Mouse (Mus musculus): ENCODE data around the gene Proz. TPM values are rescaled to one million over a fixed set of nuclear protein-coding genes. Genes with fewer than 3 reads are reported as not detected.
"Not testable (repeated sequence)": the region's sequence is repeated elsewhere in the genome, so short reads cannot be mapped to it uniquely, and the experiment has no call there.

Gene Proz
- polyA plus RNA-seq, 1 experiment from 2014 or later, result 0.91 TPM

- Histone ChIP-seq H3K36me3 (ENCODE audit: control insufficient read depth, insufficient read depth, low read length) (no peaks in the 10 kb centered on the region), H3K4me3 (ENCODE audit: low read depth, low read length) (no peak overlapping the region), H3K4me2 (ENCODE audit: low read depth, low read length) (no peak overlapping the region), H3K4me1 (ENCODE audit: control insufficient read depth, insufficient read depth, low read length) (no peaks in the 10 kb centered on the region), H3K27me3 (ENCODE audit: control insufficient read depth, insufficient read depth, low read length) (no peaks in the 10 kb centered on the region), H3K9me3 (ENCODE audit: control insufficient read depth, low read length) (no peaks in the 10 kb centered on the region), H3K27ac (ENCODE audit: low read depth, low read length) (no peak overlapping the region), H3K9ac (replicated peaks; ENCODE audit: low read depth, low read length) (no peak overlapping the region)
- no peak for ATAC-seq (ENCODE audit: low read depth)
- WGBS, result 89% methylated on average over 6 of the region's 6 CpGs
Measured at GRCm38 (mm10) chr8:13039054-13039453, 21.7 kb upstream of the Proz start.

GRCm38 (mm10) chr8:13041459-13041858, 19.3 kb upstream of the Proz start:
- WGBS, result 82% methylated on average over 4 of the region's 4 CpGs
- Histone ChIP-seq H3K27ac (ENCODE audit: low read depth, low read length) (no peak overlapping the region), H3K4me1 (ENCODE audit: control insufficient read depth, insufficient read depth, low read length) (no peaks in the 10 kb centered on the region)

DNA sequence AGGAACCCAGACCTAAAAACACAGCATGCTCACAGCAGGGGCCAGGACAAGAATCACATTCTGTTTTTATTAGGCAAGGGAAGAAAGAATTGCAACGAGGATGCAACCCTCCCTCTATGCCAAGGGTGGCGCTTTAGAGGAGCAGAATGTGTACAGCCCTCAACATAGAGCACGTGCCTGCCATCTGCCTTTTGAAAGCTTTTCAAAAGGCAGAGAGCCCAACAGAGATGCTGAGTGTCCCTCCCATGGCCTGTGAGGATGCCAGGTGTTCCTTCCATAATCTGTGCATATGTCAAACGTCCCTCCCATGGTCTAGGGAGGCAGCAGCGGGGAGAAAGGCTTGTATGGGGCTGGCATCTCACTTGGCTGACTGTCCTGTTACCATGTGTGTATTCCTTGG, 13.1 kb upstream of the Proz start:
- 51% methylated on average over 5 of the region's 5 CpGs for WGBS
- Histone ChIP-seq H3K27me3 (ENCODE audit: control insufficient read depth, insufficient read depth, low read length) (no peaks in the 10 kb centered on the region), H3K27ac (ENCODE audit: low read depth, low read length) (no peak overlapping the region), H3K9me3 (ENCODE audit: control insufficient read depth, low read length) (no peaks in the 10 kb centered on the region), H3K4me1 (ENCODE audit: control insufficient read depth, insufficient read depth, low read length) (no peaks in the 10 kb centered on the region), H3K4me3 (ENCODE audit: low read depth, low read length) (no peak overlapping the region), H3K4me2 (ENCODE audit: low read depth, low read length) (no peak overlapping the region), H3K9ac (replicated peaks; ENCODE audit: low read depth, low read length) (no peak overlapping the region), H3K36me3 (ENCODE audit: control insufficient read depth, insufficient read depth, low read length) (no peaks in the 10 kb centered on the region)
- ATAC-seq (ENCODE audit: low read depth), result no peak

More at GRCm38 (mm10) chr8:13041459-13041858, 19.3 kb upstream of the Proz start:
- no peaks in the 10 kb centered on the region for H3K36me3 ChIP-seq (ENCODE audit: control insufficient read depth, insufficient read depth, low read length)
- no peak overlapping the region for H3K9ac ChIP-seq (replicated peaks; ENCODE audit: low read depth, low read length)
- no peaks in the 10 kb centered on the region for H3K9me3 ChIP-seq (ENCODE audit: control insufficient read depth, low read length)
- H3K4me3 ChIP-seq (ENCODE audit: low read depth, low read length), result no peak overlapping the region
- H3K4me2 ChIP-seq (ENCODE audit: low read depth, low read length), result no peak overlapping the region
- H3K27me3 ChIP-seq (ENCODE audit: control insufficient read depth, insufficient read depth, low read length), result no peaks in the 10 kb centered on the region
- no peak for ATAC-seq (ENCODE audit: low read depth)

GRCm38 (mm10) chr8:13050550-13050949, 10.2 kb upstream of the Proz start:
- ATAC-seq (ENCODE audit: low read depth), result no peak
- 88% methylated on average over 10 of the region's 10 CpGs for WGBS
- no peak overlapping the region for H3K27ac ChIP-seq (ENCODE audit: low read depth, low read length)

DNA sequence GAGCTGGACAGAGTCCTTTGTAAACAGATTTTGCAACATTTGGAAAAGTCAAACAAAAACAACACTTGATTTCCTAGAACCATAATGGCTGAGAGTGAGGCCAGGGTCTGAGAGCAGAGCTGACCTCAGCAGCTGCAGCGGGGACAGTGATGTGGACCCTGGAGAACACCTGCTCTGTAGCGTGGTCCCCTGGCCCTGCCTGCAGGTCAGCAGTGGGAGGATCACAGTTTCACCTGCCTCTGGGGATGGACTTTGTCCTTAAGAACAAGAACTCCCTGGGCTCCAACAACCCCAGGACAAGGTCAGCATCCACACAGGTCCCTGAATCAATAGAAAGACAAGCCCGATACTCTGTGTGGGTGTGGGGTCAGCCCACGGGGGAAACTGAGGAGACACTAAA, 3.4 kb upstream of the Proz start:
- no peak for ATAC-seq (ENCODE audit: low read depth)
- WGBS, result 89% methylated on average over 4 of the region's 4 CpGs

More at GRCm38 (mm10) chr8:13050550-13050949, 10.2 kb upstream of the Proz start:
- Histone ChIP-seq H3K4me1 (ENCODE audit: control insufficient read depth, insufficient read depth, low read length) (no peaks in the 10 kb centered on the region), H3K27me3 (ENCODE audit: control insufficient read depth, insufficient read depth, low read length) (no peaks in the 10 kb centered on the region), H3K4me2 (ENCODE audit: low read depth, low read length) (no peak overlapping the region), H3K9me3 (ENCODE audit: control insufficient read depth, low read length) (no peaks in the 10 kb centered on the region), H3K36me3 (ENCODE audit: control insufficient read depth, insufficient read depth, low read length) (no peaks in the 10 kb centered on the region), H3K9ac (replicated peaks; ENCODE audit: low read depth, low read length) (no peak overlapping the region), H3K4me3 (ENCODE audit: low read depth, low read length) (no peak overlapping the region)

GRCm38 (mm10) chr8:13063112-13063511, 2.4 kb downstream of the Proz start:
- no peaks in the 10 kb centered on the region for H3K36me3 ChIP-seq (ENCODE audit: control insufficient read depth, insufficient read depth, low read length)
- H3K4me1 ChIP-seq (ENCODE audit: control insufficient read depth, insufficient read depth, low read length), result no peaks in the 10 kb centered on the region
- H3K9ac ChIP-seq (replicated peaks; ENCODE audit: low read depth, low read length), result no peak overlapping the region
- H3K27me3 ChIP-seq (ENCODE audit: control insufficient read depth, insufficient read depth, low read length), result no peaks in the 10 kb centered on the region
- H3K4me3 ChIP-seq (ENCODE audit: low read depth, low read length), result no peak overlapping the region
- H3K4me2 ChIP-seq (ENCODE audit: low read depth, low read length), result no peak overlapping the region
- WGBS, result 81% methylated on average over 16 of the region's 16 CpGs
- H3K9me3 ChIP-seq (ENCODE audit: control insufficient read depth, low read length), result no peaks in the 10 kb centered on the region
- ATAC-seq (ENCODE audit: low read depth), result no peak
- H3K27ac ChIP-seq (ENCODE audit: low read depth, low read length), result no peak overlapping the region

More for the DNA sequence above, 3.4 kb upstream of the Proz start:
- Histone ChIP-seq H3K27ac (ENCODE audit: low read depth, low read length) (no peak overlapping the region), H3K4me1 (ENCODE audit: control insufficient read depth, insufficient read depth, low read length) (no peaks in the 10 kb centered on the region), H3K9me3 (ENCODE audit: control insufficient read depth, low read length) (no peaks in the 10 kb centered on the region), H3K9ac (replicated peaks; ENCODE audit: low read depth, low read length) (no peak overlapping the region), H3K4me3 (ENCODE audit: low read depth, low read length) (no peak overlapping the region), H3K4me2 (ENCODE audit: low read depth, low read length) (no peak overlapping the region), H3K27me3 (ENCODE audit: control insufficient read depth, insufficient read depth, low read length) (no peaks in the 10 kb centered on the region), H3K36me3 (ENCODE audit: control insufficient read depth, insufficient read depth, low read length) (no peaks in the 10 kb centered on the region)

DNA sequence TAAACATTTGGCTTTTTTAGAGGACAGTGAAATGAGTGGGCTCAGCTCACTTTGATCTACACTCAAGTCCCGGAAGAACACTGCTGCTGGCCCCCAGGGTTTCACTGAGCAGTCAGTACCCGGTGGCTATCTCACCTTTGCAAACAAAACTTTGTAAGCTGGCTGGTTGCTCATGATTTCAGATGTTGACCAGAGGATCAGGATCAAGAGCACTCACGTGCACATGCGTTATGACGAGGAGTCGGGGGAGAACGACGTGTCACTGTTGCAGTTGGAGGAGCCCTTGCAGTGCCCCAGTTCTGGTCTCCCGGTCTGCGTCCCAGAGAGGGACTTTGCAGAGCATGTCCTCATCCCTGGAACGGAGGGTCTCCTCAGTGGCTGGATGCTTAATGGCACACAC, 12.5 kb downstream of the Proz start:
- H3K36me3 ChIP-seq (ENCODE audit: control insufficient read depth, insufficient read depth, low read length), result peaks cover 45% of the 10 kb centered on the region
- no peak for ATAC-seq (ENCODE audit: low read depth)

DNA sequence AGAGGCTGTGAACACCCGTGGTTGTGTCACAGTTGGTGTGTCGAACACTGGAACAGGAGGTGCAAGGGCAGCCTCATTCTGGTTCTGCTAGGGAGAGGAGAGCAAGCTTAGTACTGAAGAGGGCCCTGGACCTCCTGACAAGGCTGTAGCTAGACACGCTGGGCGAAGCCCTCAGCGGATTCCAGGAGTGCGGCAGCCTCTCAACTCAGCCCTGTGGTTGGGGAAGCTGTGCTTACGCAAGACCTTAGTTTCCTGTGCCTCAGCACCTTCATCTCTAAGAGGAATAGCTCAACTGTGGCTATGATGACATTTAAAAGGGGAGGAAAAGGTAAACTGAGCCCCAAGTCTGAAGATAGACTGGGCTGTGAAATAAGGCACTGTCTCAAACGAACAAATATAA, 14.3 kb downstream of the Proz start:
- Histone ChIP-seq H3K4me1 (ENCODE audit: control insufficient read depth, insufficient read depth, low read length) (no peaks in the 10 kb centered on the region), H3K9ac (replicated peaks; ENCODE audit: low read depth, low read length) (no peak overlapping the region), H3K27me3 (ENCODE audit: control insufficient read depth, insufficient read depth, low read length) (no peaks in the 10 kb centered on the region), H3K4me2 (ENCODE audit: low read depth, low read length) (no peak overlapping the region), H3K36me3 (ENCODE audit: control insufficient read depth, insufficient read depth, low read length) (peaks cover 63% of the 10 kb centered on the region), H3K27ac (ENCODE audit: low read depth, low read length) (no peak overlapping the region), H3K9me3 (ENCODE audit: control insufficient read depth, low read length) (no peaks in the 10 kb centered on the region), H3K4me3 (ENCODE audit: low read depth, low read length) (no peak overlapping the region)
- ATAC-seq (ENCODE audit: low read depth), result no peak
- 91% methylated on average over 8 of the region's 8 CpGs for WGBS

More for the DNA sequence above, 12.5 kb downstream of the Proz start:
- Histone ChIP-seq H3K27me3 (ENCODE audit: control insufficient read depth, insufficient read depth, low read length) (no peaks in the 10 kb centered on the region), H3K9ac (replicated peaks; ENCODE audit: low read depth, low read length) (no peak overlapping the region), H3K4me2 (ENCODE audit: low read depth, low read length) (no peak overlapping the region), H3K27ac (ENCODE audit: low read depth, low read length) (no peak overlapping the region), H3K4me1 (ENCODE audit: control insufficient read depth, insufficient read depth, low read length) (no peaks in the 10 kb centered on the region), H3K9me3 (ENCODE audit: control insufficient read depth, low read length) (no peaks in the 10 kb centered on the region), H3K4me3 (ENCODE audit: low read depth, low read length) (no peak overlapping the region)
- WGBS, result 95% methylated on average over 11 of the region's 11 CpGs

DNA sequence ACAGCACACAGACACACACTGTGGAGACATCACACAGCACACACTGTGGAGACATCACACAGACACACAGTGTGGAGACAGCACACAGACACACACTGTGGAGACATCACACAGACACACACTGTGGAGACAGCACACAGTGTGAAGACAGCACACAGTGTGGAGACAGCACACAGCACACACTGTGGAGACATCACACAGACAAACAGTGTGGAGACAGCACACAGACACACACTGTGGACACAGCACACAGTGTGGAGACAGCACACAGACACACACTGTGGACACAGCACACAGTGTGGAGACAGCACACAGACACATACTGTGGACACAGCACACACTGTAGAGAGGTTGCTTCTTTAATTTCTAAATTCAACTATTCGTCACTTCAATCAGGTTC, 14.9 kb downstream of the Proz start:
- not testable (repeated sequence) for H3K27ac ChIP-seq (ENCODE audit: low read depth, low read length); H3K9ac ChIP-seq (replicated peaks; ENCODE audit: low read depth, low read length); H3K4me3 ChIP-seq (ENCODE audit: low read depth, low read length); H3K4me2 ChIP-seq (ENCODE audit: low read depth, low read length); H3K27me3 ChIP-seq (ENCODE audit: control insufficient read depth, insufficient read depth, low read length); ATAC-seq (ENCODE audit: low read depth); H3K4me1 ChIP-seq (ENCODE audit: control insufficient read depth, insufficient read depth, low read length); H3K9me3 ChIP-seq (ENCODE audit: control insufficient read depth, low read length)
- WGBS, result 100% methylated on average over 1 of the region's 1 CpGs
- H3K36me3 ChIP-seq (ENCODE audit: control insufficient read depth, insufficient read depth, low read length), result peaks cover 68% of the 10 kb centered on the region

DNA sequence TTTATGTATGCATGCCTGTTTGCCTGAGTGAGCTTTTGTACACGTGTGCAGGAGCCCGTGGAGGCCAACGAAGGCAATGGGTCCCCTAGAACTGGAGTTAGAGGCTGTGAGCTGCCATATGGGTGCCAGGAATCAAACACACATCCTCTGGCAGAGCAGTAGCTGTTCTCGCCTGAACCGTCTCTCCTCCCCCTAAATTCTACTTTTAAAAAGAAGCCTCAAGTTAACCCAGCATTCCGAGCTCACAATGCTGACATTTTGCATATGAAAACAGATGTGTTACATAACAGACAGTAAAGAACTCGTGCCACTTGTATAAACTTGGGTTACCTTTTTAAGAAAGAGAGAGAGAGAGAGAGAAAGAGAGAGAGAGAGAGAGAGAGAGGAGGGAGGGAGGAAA, 16.8 kb downstream of the Proz start:
- H3K36me3 ChIP-seq (ENCODE audit: control insufficient read depth, insufficient read depth, low read length), result peaks cover 83% of the 10 kb centered on the region
- ATAC-seq (ENCODE audit: low read depth), result no peak
- H3K27me3 ChIP-seq (ENCODE audit: control insufficient read depth, insufficient read depth, low read length), result no peaks in the 10 kb centered on the region
- WGBS, result 89% methylated on average over 7 of the region's 7 CpGs
- H3K27ac ChIP-seq (ENCODE audit: low read depth, low read length), result no peak overlapping the region
- no peaks in the 10 kb centered on the region for H3K9me3 ChIP-seq (ENCODE audit: control insufficient read depth, low read length)
- H3K4me1 ChIP-seq (ENCODE audit: control insufficient read depth, insufficient read depth, low read length), result no peaks in the 10 kb centered on the region
- no peak overlapping the region for H3K9ac ChIP-seq (replicated peaks; ENCODE audit: low read depth, low read length)
- H3K4me3 ChIP-seq (ENCODE audit: low read depth, low read length), result no peak overlapping the region
- H3K4me2 ChIP-seq (ENCODE audit: low read depth, low read length), result no peak overlapping the region
